Mouse (Mus musculus): ENCODE data around the gene Gm28053.

The Gm28053 gene

GRCm38 (mm10) chr6:48692962-48693361, 25.4 kb upstream of the Gm28053 start:
- DNase-seq (ENCODE audit: low spot score): no peak

DNA sequence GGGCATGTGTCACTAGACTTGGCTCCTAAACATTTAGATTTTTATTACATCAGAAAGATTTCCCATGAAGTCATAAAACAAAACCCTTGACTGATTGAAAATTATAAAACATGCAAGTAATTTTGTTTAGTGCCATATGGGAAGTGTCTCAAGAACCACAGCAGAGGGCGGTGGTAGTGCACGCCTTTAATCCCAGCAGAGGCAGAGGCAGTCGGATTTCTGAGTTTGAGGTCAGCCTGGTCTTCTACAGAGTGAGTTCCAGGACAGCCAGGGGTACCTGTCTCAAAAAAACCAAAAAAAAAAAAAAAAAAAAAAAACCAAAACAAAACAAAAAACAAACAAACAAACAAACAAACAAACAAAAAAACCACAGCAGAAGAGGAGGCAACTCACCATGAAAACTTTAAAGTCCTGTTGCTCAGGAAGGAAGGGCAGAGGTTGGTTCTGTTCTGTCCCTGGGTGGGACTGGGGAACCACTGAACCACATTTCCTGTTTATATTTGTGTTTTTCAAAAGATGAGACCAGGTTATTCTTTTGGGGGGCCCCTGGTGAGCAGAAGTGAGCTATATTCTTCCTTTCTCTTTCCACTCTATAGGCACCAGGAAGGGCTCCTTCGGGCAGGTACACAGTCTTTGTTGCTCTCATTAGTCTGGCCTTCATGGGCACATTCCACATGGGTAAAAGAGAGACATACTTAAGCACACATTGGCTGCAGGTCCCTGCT, 21.4 kb upstream of the Gm28053 start:
- no peak for DNase-seq (ENCODE audit: low spot score)

- DNase-seq (ENCODE audit: low spot score): no peak
Observed at GRCm38 (mm10) chr6:48697555-48697930, 20.9 kb upstream of the Gm28053 start.

DNA sequence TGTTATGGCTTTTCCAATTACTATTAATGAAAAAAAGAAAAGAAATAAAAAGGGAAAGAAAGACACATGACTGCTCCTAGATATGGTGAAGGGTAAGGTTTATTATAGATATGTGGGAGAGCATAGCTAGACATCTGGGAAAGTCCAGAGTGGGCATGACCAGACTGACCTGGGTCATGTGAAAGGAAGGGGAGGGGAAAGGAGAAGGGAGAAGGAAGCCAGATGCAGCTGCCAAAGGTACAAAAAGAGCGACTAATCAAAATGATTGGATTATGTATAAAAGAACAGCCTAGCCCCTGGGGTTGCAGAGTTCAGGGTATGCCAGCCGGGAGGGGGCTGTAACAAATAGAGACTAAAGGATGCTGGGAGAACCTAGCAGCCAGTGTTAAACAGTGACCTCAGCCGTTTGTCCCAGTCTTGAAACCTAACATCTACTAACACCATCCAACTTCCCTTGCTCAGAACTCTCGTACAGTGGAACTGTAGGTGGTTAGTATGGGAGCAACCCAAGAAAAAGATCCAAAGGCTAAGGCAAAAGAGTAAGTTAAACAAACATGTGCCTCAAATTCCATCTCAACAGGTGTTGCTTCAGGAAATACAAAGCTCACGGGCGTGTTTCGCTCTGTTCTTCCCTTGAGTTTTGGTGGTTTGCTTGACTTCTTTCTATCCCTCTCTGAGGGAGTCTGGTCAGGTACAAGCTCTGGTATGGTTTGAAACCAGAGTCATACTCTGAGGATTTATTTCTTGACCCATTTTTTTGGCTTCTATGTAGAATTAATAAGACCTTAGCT, 20.1 kb upstream of the Gm28053 start:
- no peak for DNase-seq (ENCODE audit: low spot score)

GRCm38 (mm10) chr6:48698888-48699287, 19.5 kb upstream of the Gm28053 start:
- no peak for DNase-seq (ENCODE audit: low spot score)

GRCm38 (mm10) chr6:48700251-48701075, 17.9 kb upstream of the Gm28053 start:
- no peak for DNase-seq (ENCODE audit: low spot score)

- DNase-seq (ENCODE audit: low spot score): no peak
Observed at GRCm38 (mm10) chr6:48702146-48702545, 16.3 kb upstream of the Gm28053 start.

GRCm38 (mm10) chr6:48702601-48703000, 15.8 kb upstream of the Gm28053 start:
- no peak for DNase-seq (ENCODE audit: low spot score)

DNA sequence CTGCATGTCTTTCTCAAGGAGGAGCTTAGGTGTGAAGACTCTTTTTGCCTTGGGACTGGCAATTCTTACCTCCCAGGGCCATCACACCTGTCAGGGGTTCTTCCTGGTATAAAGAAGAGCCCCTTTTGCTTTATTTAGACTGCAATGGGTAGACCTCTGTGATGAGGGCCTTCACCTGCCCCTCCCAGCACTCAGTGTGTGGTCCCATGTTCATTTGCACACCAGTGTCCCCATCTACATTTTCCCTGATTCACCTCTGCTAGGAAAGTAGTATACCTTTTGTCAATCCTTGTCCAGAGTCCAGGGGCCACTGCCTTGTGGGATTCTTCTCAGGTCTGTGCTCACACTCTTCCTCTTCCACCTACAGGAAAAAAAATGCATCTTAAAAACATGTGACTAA, 14.3 kb upstream of the Gm28053 start:
- DNase-seq (ENCODE audit: low spot score): no peak

DNA sequence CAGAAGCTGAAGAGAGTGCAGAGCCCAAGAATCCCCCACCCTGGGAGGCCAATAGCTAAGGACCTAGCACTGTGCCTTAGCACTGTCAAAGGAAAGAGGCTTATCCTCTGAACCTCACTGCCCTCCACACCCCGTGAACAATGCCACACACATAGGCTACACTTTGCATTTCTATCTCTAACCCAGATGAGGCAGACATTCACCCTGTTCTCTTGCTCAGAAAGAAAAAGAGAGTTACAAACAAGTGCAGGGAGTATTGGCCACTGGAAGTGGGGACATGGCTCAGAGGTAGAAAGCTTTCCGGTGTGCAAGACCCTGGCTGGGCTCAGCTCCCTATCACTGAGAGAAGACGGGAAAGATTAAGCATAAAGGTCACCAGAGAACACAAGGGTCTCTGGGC, 12.3 kb upstream of the Gm28053 start:
- DNase-seq (ENCODE audit: low spot score): no peak

GRCm38 (mm10) chr6:48720326-48720725, 1.9 kb downstream of the Gm28053 start:
- DNase-seq (ENCODE audit: low spot score): no peak

- DNase-seq (ENCODE audit: low spot score): no peak
Observed at GRCm38 (mm10) chr6:48723468-48723867, 5.1 kb downstream of the Gm28053 start.

DNA sequence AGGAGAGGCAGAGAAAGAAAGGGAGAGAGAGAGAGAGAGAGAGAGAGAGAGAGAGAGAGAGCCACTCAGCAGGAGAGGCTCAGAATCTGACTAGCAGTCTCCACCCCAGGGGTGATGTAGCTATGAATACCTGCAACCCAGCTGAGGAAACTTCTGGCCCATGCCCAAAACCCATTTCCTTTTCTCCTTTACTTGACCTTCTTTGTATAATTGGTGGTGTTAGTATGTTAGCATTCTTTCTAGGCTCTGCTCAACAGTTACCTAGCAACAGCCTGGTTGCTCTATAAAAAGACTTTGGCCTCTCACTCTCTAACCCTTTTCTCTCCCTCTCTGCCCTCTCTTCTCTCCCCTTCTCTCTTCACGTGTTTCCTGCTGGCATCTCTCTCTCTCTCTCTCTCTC, 7.1 kb downstream of the Gm28053 start:
- DNase-seq (ENCODE audit: low spot score): no peak

GRCm38 (mm10) chr6:48727761-48728160, 9.4 kb downstream of the Gm28053 start:
- DNase-seq (ENCODE audit: low spot score): no peak

- no peak for DNase-seq (ENCODE audit: low spot score)
Observed at GRCm38 (mm10) chr6:48732864-48733304, 14.5 kb downstream of the Gm28053 start.

- no peak for DNase-seq (ENCODE audit: low spot score)
Observed at GRCm38 (mm10) chr6:48733660-48734059, 15.3 kb downstream of the Gm28053 start.

DNA sequence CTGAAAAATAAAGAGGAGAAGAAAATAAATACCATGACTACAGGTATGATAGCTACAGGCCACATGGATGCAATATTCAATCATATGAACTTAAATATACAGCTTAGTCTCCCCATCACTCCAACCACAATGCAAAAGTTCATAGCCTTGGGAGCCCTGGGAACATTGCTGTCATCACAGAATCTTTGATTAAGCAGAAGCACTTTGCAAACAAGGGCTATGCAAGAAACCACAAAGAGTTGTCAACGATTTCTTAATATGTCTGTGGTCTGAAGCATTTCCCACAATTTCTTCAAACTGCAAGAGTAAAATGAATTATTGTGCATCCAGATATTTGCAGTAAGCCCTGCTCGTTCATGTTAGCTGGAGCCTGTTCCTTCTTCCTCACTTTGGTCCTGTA, 18.6 kb downstream of the Gm28053 start:
- no peak for DNase-seq (ENCODE audit: low spot score)

- no peak for DNase-seq (ENCODE audit: low spot score)
Observed at GRCm38 (mm10) chr6:48737688-48738087, 19.3 kb downstream of the Gm28053 start.

- DNase-seq (ENCODE audit: low spot score): no peak
Observed at GRCm38 (mm10) chr6:48738961-48739779, 20.8 kb downstream of the Gm28053 start, which contains the start of gene Gimap1. Gimap1 (plus strand) TSS chr6:48739054.

GRCm38 (mm10) chr6:48739780-48740055, 21.3 kb downstream of the Gm28053 start:
- no peak for DNase-seq (ENCODE audit: low spot score)

DNA sequence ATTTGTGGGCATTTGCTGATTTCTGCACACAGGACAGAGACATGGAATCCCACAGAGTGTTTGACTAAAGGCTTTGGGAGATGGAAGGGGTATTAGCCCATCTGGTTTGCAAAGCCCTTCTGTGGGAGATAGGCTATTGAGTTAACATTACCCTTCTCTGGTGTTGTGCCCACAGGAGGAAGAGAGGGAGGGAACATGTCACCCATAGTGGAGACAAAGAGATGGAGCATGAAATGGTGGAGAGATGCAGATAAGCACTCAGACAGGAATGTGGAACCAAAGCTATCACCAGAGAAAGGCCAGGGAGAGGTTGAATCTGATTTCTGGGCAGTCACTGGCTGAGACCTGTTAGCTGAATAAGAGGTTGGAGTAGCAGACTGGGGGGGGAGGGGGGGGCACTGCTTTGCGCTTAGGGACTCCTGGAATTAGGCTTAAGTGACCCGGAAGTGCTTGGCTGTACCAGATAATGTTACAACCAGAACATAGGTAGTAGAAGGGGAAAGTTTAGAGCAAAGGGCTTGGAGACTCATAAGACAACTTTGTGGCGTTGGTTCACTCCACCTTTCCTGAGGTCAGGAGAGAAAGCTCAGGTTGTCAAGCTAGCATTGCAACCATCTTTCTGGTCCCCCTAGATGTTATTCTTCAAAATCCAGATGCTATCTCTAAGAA, 22.2 kb downstream of the Gm28053 start:
- DNase-seq (ENCODE audit: low spot score): no peak
